29 mouse cellular contexts compared by ENCODE assay signal in the genomic region with DNA sequence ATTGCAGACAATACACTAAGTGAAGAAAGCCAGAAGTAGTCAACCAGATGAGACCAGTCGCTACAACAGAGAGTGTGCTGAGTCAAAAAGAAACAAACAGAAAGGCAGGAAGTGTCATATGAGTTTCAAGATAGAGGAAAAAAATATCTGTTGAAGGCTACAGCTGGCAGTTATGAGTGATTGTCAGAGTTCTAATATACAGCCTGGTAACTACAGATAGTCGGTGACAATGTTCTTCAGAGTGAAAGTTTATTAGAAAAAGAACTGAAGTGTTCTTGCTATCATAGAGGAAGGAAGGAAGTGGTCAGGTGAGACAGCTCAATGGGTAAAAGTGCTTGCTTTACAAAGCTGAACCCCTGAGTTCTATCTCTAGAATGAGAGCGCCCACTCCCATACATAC.
DNase-seq lines count a peak whose midpoint lies in the region; TF ChIP-seq lines count a peak whose summit lies in the region.
"Had no signal": no experiment of that assay in that cellular context is flagged by ENCODE, and none has a peak within 500 bp of the region (broad histone marks: within the 10 kb centered on the region; RNA-seq: fewer than 3 reads in every experiment).

No protein-coding gene starts in this region.

- peak; percentile 93 to 97 for TF ChIP-seq EP300 in MEL (IDR thresholded peaks at IDR 0.05; ENCODE audit: low read depth in 1 of 2, low read length in 2 of 2)

- no peaks in the 10 kb centered on the region for H3K79me2 ChIP-seq in MEL (ENCODE audit: control insufficient read depth, insufficient read depth, low read length, poor library complexity)

- TF ChIP-seq RAD21 in MEL (IDR thresholded peaks at IDR 0.05; ENCODE audit: low read depth, low read length): no peak

- no peaks in the 10 kb centered on the region for H3K9me3 ChIP-seq in MEL (replicated peaks; ENCODE audit: insufficient read depth, low read length)
- H3K9me3 ChIP-seq: embryonic facial prominence, embryonic 10.5 days; embryonic facial prominence, embryonic 15.5 days; forebrain, embryonic 12.5 days; hindbrain, embryonic 15.5 days; limb, embryonic 13.5 days; lung, embryonic 15.5 days; neural tube, embryonic 15.5 days had no signal

- no peak for TF ChIP-seq CTCF in MEL (IDR thresholded peaks at IDR 0.05 in 2 of 3, conservative IDR thresholded peaks at IDR 0.05 in 1 of 3; ENCODE audit: control insufficient read depth in 1 of 3, insufficient read depth in 1 of 3, low read depth in 2 of 3, low read length in 3 of 3, poor library complexity in 1 of 3, severe bottlenecking in 1 of 3)

- peak overlapping the region; percentile 10 for H3K9ac ChIP-seq in MEL (ENCODE audit: control insufficient read depth, low read depth, low read length, poor library complexity, severe bottlenecking)
- H3K9ac ChIP-seq: embryonic facial prominence, embryonic 15.5 days; forebrain, embryonic 12.5 days; hindbrain, embryonic 15.5 days; limb, embryonic 13.5 days; lung, embryonic 15.5 days; neural tube, embryonic 15.5 days had no signal

- TF ChIP-seq POLR2A in MEL (IDR thresholded peaks at IDR 0.05; ENCODE audit: control insufficient read depth in 1 of 2, insufficient read depth in 1 of 2, low read depth in 1 of 2, low read length in 2 of 2, poor library complexity in 1 of 2): no peak

- peak overlapping the region in 1 of 2 experiments; percentile 35; a peak in 2 of 4 replicates for H3K4me3 ChIP-seq in MEL (ENCODE audit: control insufficient read depth in 1 of 2, insufficient read depth in 1 of 2, low read depth in 2 of 2, low read length in 2 of 2)
- H3K4me3 ChIP-seq: embryonic facial prominence, embryonic 10.5 days; embryonic facial prominence, embryonic 15.5 days; forebrain, embryonic 12.5 days; hindbrain, embryonic 15.5 days; limb, embryonic 13.5 days; lung, embryonic 15.5 days; neural tube, embryonic 15.5 days had no signal

- DNase-seq in A20 (ENCODE audit: low read depth, low spot score) (peak; percentile 50), MEL (ENCODE audit: low read depth, low spot score) (peak; percentile 86)
- peak; percentile 53 for DNase-seq in induced T-regulatory cell, adult 2 months (ENCODE audit: low read depth)
- peak; percentile 28 for DNase-seq in naive thymus-derived CD4-positive, alpha-beta T cell, adult 2 months (ENCODE audit: low read depth)
- DNase-seq in spleen, adult 18-20 months: no peak
- no peak for DNase-seq in kidney, postnatal 14 days
- DNase-seq in heart, adult 18-20 months: no peak
- DNase-seq: adrenal gland, adult 2 months; cerebellum, adult 2 months; cerebellum, postnatal 14 days; gastrocnemius, postnatal 25 days; heart, adult 11 months; heart, postnatal 4 days; kidney, adult 8-10 months; layer of hippocampus, postnatal 36 days; lung, postnatal 36 days; midbrain, embryonic 14.5 days; retina, postnatal 1 day; right cerebral cortex, postnatal 25 days; thymus, adult 2 months; thymus, postnatal 36 days had no signal

- H3K36me3 ChIP-seq in MEL (ENCODE audit: control insufficient read depth in 1 of 2, insufficient read depth in 2 of 2, low read length in 2 of 2): peaks cover 0 to 21% of the 10 kb centered on the region in 2 experiments; a peak in 2 of 4 replicates
- H3K36me3 ChIP-seq: embryonic facial prominence, embryonic 10.5 days; embryonic facial prominence, embryonic 15.5 days; forebrain, embryonic 12.5 days; hindbrain, embryonic 15.5 days; limb, embryonic 13.5 days; lung, embryonic 15.5 days; neural tube, embryonic 15.5 days had no signal

- H3K27ac ChIP-seq in MEL (ENCODE audit: control insufficient read depth, low read depth, low read length): peak overlapping the region; percentile 76
- H3K27ac ChIP-seq: embryonic facial prominence, embryonic 10.5 days; embryonic facial prominence, embryonic 15.5 days; forebrain, embryonic 12.5 days; hindbrain, embryonic 15.5 days; kidney, postnatal 0 days; limb, embryonic 13.5 days; lung, embryonic 15.5 days; neural tube, embryonic 15.5 days had no signal

- peaks cover 0 to 21% of the 10 kb centered on the region in 2 experiments; a peak in 2 of 4 replicates for H3K4me1 ChIP-seq in MEL (ENCODE audit: control insufficient read depth in 1 of 2, insufficient read depth in 2 of 2, low read length in 2 of 2)
- H3K4me1 ChIP-seq: embryonic facial prominence, embryonic 10.5 days; embryonic facial prominence, embryonic 15.5 days; forebrain, embryonic 12.5 days; hindbrain, embryonic 15.5 days; lung, embryonic 15.5 days; neural tube, embryonic 15.5 days had no signal

- H3K27me3 ChIP-seq in MEL (ENCODE audit: control insufficient read depth in 1 of 2, insufficient read depth in 2 of 2, low read length in 2 of 2): no peaks in the 10 kb centered on the region
- H3K27me3 ChIP-seq: embryonic facial prominence, embryonic 15.5 days; forebrain, embryonic 12.5 days; hindbrain, embryonic 15.5 days; limb, embryonic 13.5 days; lung, embryonic 15.5 days; neural tube, embryonic 15.5 days had no signal

TF ChIP-seq in MEL, 35 proteins besides CTCF, POLR2A, EP300 and RAD21:
- TF ChIP-seq ZNF384 (IDR thresholded peaks at IDR 0.05; ENCODE audit: low read depth, low read length): peak; percentile 90
- TF ChIP-seq POLR2AphosphoS5 (IDR thresholded peaks at IDR 0.05; ENCODE audit: borderline replicate concordance, low read depth, low read length): no peak
- no peak for TF ChIP-seq TBP (IDR thresholded peaks at IDR 0.05; ENCODE audit: low read depth, low read length)
- peak; percentile 58; the same call in 1 of the 2 replicates for TF ChIP-seq SIN3A (IDR thresholded peaks at IDR 0.05; ENCODE audit: low read length)
- TF ChIP-seq MYB (IDR thresholded peaks at IDR 0.05; ENCODE audit: low read depth, low read length): peak; percentile 74
- TF ChIP-seq ETS1 (IDR thresholded peaks at IDR 0.05; ENCODE audit: low read depth, low read length): peak; percentile 99
- TF ChIP-seq MAFK (IDR thresholded peaks at IDR 0.05; ENCODE audit: borderline replicate concordance, low read depth, low read length): no peak
- peak; percentile 84 for TF ChIP-seq TAL1 (IDR thresholded peaks at IDR 0.05; ENCODE audit: low read length)
- TF ChIP-seq BHLHE40 (IDR thresholded peaks at IDR 0.05; ENCODE audit: borderline replicate concordance, low read depth, low read length): peak; percentile 86; the same call in 1 of the 2 replicates
- peak; percentile 96 for TF ChIP-seq GATA1 (IDR thresholded peaks at IDR 0.05; ENCODE audit: low read depth, low read length)
- TF ChIP-seq CHD2 (IDR thresholded peaks at IDR 0.05; ENCODE audit: low read length): no peak
- peak; percentile 90 for TF ChIP-seq TCF12 (IDR thresholded peaks at IDR 0.05; ENCODE audit: low read depth, low read length)
TF ChIP-seq in MEL: peak in this region for 8.

Comparison
In these comparisons a context has a peak if more than half of its experiments do, and no peak if none do; other contexts are left out.
1. DNase-seq: peak in A20 (single experiment), MEL (single experiment), induced T-regulatory cell, adult 2 months (single experiment) and naive thymus-derived CD4-positive, alpha-beta T cell, adult 2 months (single experiment); none in spleen, adult 18-20 months (0 of 2), kidney, postnatal 14 days (single experiment) and heart, adult 18-20 months (0 of 2).